Comparison of ENCODE assay signal across 8 mouse cellular contexts in the genomic region with DNA sequence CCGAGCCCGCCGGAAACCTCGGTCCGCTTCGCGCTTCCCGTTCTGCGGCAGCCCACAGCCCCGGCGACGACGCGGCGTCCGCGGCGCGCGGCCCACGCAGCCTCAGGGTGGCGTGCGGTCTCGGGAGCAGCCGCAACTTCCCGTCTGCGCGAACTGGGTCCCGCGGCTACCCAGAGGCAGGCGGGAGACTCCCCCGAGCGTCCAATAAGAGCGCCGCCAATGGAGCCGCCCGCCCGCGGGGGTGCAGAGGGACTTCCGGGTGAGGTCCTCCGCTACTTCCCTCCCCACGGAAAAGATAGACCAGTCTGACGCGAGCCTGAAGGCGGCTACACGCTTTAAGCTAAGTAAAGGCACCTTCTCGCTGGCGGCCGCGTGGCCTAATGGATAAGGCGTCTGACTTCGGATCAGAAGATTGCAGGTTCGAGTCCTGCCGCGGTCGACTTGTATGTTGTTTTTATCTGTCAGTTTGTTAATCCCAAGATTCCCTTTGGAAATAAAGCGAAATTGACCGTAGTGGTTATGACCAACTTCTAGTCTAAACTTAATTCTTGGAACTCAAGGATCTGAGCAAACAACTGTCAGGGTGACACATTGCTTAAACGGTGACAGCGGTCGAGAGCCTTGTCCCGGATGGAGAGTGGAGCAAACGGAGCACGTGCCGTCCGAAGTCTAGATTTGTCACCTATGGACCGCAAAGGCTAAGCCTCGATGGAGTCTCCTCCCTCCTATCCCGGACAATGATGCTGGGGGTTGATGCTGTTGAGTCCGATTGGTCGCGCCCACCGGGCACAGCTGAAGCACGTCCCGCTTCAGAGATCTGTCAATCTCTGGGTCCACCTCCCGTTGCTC. TPM values are rescaled to one million over a fixed set of nuclear protein-coding genes. Genes with fewer than 3 reads are reported as not detected.
DNase-seq lines count a peak whose midpoint lies in the region; ATAC-seq and TF ChIP-seq lines count a peak whose summit lies in the region.

A gene (minus strand): TSS at position 310 of the 849 bp plus-strand sequence.

- H3K4me3 ChIP-seq in cortical plate, adult 2 months (ENCODE audit: insufficient read depth, low read length) = peak within 1 kb of the TSS; percentile 78
- peak within 1 kb of the TSS; percentile 94 for H3K4me3 ChIP-seq in megakaryocyte, embryonic 14.5 days (replicated peaks)

- no peaks in the 10 kb centered on the region for H3K9me3 ChIP-seq in megakaryocyte, embryonic 14.5 days

- peaks cover 9% of the 10 kb centered on the region for H3K27me3 ChIP-seq in megakaryocyte, embryonic 14.5 days (replicated peaks)

- peak; percentile 97 to 98 for DNase-seq in gastrocnemius, adult 8-10 months (ENCODE audit: low spot score in 2 of 2)
- peak; percentile 94 for DNase-seq in hindlimb bud, embryonic 11.5 days (ENCODE audit: extremely low spot score, low read depth, low spot score)
- DNase-seq in left cerebral cortex, adult 8-10 months (ENCODE audit: low spot score in 2 of 2) = peak; percentile 98 to 100
- peak; percentile 98 to 99 for DNase-seq in right cerebral cortex, postnatal 10 days (ENCODE audit: low spot score in 2 of 2)
- DNase-seq in urinary bladder, postnatal 25 days (ENCODE audit: low spot score) = peak; percentile 99

- no peak for TF ChIP-seq CTCF in cortical plate, adult 2 months (IDR thresholded peaks at IDR 0.05; ENCODE audit: extremely low read depth, insufficient read depth, low read length)

- peaks cover 35% of the 10 kb centered on the region for H3K36me3 ChIP-seq in megakaryocyte, embryonic 14.5 days (replicated peaks; ENCODE audit: low read length)

- H3K27ac ChIP-seq in cortical plate, adult 2 months (ENCODE audit: insufficient read depth, low read length) = peak within 1 kb of the TSS; percentile 33; the same call in 1 of the 2 replicates

- peak; percentile 95 for ATAC-seq in activated CD4-positive, CD25-positive, alpha-beta regulatory T cell, adult 4 months

- TF ChIP-seq POLR2A in cortical plate, adult 2 months (IDR thresholded peaks at IDR 0.05; ENCODE audit: extremely low read depth, insufficient read depth, low read length) = peak; percentile 74

- peaks cover 11% of the 10 kb centered on the region for H3K4me1 ChIP-seq in cortical plate, adult 2 months (ENCODE audit: control insufficient read depth, insufficient read depth, low read length)
- H3K4me1 ChIP-seq in megakaryocyte, embryonic 14.5 days = peaks cover 89% of the 10 kb centered on the region

RNA-seq across cellular contexts. Expression of the gene that starts here (rescaled TPM):
- 10 to 100 TPM; 22.5 to 23.1 TPM for polyA plus RNA-seq in activated CD4-positive, CD25-positive, alpha-beta regulatory T cell, adult 4 months (2017; shearing (Covaris generic))
- polyA plus RNA-seq in cortical plate, adult 2 months (2012; rRNA removed) = 80.9 and 87.1 TPM in 2 replicates
- total RNA-seq in gastrocnemius, adult 8-10 months (2022) = 10 to 100 TPM; 26.0 to 43.5 (median 38.1) TPM
- total RNA-seq in left cerebral cortex, adult 8-10 months (2022) = 100 to 1,000 TPM in 1 of 4 experiments, 10 to 100 TPM in 3; 81.6 to 112 (median 91.0) TPM
- 10.2 and 32.6 TPM in 2 replicates for polyA plus RNA-seq in megakaryocyte, embryonic 14.5 days (2012; ENCODE audit: insufficient read depth, low replicate concordance)

Comparison
In these comparisons a context has a peak if more than half of its experiments do, and no peak if none do; other contexts are left out.
1. Peak in every context shown above with its lines: DNase-seq, ATAC-seq, H3K4me3 ChIP-seq and H3K27ac ChIP-seq.